Mouse (Mus musculus): ENCODE measurements around the gene Ipo11.

Ipo11 gene

DNA sequence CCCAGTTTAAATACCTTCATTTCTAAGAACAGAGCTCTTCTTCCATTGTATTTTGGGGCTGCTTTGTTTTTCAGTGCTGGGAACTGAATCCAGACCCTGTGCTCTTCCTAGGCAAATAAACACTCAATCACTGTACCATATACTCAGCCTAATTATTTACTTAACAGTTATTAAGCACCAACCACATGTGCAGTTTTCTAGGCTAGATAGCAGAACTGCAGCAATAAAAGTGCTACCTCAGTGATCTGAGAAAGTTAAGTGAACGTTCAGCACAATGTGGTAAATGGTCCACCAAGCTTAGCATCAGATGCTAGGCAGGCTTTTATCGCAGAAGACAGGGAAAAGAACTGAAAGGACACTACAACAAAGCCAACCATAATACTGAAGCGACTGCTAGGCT, 32.1 kb downstream of the Ipo11 start:
- DNase-seq (ENCODE audit: low spot score) = no peak

DNA sequence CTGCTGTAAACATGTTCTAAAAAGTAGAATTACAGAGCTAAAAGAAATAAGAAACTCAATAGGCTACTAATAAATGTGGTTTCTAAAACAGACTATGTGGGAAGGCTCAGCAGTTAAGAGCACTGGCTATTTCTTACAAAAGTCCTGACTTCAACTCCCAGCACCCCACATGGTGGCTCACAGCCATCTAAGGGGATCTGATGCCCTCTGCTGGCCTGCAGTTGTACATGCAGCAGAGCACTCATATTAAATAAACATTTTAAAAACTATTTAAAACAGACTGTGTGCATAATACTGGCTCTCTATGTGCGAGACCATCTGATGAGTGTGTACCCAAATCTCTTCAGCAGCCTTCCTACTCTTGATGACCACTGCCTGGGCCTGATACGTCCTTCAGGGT, 42.5 kb downstream of the Ipo11 start:
- no peak for DNase-seq (ENCODE audit: low spot score)

DNA sequence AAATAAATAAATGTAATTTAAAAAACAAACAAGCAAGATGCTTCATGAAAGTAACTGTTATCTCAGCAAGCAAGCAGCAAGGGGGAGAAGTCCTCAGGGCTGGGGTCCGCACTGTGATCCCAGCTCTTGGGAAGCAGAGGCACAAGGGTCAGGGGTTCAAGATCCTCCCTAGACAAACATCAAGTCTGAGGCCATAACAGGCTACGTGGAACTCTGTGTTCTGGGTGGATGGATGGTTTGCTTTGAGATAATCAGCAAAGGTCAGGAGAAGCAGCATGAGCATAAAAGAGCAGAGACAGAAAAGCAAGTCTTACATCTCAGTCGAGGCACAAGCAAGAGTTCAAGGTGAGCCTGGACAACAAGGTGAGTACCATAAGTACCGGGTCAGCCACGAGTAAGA, 43.1 kb downstream of the Ipo11 start:
- DNase-seq (ENCODE audit: low spot score) = no peak

DNA sequence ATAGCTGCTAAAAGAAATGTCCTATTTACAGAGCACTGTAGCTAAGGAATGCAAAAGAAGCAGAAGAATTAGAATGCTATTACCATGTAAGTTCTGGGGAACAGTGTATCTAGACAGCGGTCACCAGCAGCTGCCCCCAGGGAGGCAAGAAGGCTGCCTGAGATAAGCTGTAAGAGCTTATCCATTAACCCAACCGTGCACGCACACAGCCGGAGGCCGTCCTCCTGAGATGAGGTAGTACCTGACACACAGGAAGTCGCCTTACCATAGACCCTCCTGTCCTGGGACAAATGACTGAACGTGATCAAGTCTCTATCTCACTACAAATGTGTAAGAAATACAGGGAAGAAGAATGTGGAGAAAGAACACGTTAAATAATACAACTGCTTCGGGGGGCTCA, 43.6 kb downstream of the Ipo11 start:
- no peak for DNase-seq (ENCODE audit: low spot score)

DNA sequence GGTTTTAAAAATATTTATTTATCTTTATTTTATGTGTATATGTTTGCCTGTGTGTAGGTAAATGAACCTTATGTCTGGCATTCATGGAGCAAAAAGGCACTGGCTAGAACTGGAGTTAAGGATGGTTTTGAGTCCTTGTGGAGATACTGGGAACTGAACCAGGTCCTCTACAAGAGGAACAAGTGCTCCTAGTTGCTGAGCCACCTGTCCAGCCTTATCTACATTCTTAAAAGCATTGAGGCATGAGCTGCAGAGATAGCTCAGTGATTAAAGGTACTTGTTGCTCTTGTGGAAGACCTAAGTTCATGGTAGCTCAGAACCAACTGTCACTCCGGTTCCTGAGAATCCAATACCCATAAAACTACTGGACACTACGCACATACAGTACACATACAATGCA, 49.4 kb downstream of the Ipo11 start:
- DNase-seq (ENCODE audit: low spot score) = no peak

DNA sequence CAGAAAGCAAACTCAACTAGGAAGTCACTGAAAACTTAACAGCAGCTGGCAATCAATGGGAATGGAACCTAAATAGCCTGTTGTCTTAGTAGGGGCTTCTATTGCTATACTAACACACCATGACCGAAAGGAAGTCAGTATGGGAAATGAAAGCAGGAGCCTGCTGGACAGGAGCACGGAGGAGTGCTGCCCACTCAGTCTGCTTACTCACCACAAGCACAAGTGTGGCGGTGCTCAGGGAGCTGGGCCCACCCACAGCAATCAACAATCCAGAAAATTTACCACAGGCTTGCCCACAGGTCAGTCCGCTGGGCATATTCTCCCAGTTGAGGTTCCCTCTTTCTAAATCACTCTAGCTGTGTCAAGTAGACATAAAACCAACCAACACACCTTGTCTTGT, 52.5 kb downstream of the Ipo11 start:
- no peak for DNase-seq (ENCODE audit: low spot score)

DNA sequence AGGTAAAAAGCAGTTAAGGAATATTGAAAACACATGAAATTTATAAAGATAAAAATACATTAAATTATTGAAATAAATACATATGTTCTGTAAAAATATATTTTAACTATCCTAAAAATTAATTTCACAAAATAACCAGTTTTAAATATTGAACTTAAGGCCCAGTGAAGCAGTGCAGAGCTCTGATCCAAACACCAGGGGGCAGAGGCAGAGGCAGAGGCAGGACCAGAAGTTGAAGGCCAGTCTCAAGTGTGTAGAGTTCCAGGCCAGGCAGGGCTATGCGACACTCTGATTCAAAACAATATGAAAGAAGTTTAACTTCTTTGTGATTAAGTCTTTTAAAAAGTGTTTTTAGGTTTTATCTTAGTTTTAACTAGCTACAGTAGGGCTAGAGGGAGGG, 60.5 kb downstream of the Ipo11 start:
- no peak for DNase-seq (ENCODE audit: low spot score)

DNA sequence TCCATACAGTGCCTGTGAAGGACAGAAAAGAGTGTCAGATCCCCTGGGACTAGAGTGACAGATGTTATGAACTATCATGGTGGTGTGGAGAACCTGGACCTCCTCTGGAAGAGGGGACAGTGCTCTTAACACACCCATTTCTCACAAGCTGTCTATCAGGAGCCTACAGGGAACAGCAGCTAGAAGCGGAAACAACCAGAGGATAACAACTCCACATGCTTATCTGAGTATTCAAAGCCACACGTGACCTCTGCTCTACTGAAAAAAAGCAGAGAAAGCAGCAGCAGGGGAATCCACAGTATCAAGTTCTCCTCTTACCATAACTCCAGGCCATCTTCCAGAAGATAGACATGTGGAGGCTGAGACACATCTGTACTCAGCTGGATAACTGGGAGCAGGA, 71.2 kb downstream of the Ipo11 start:
- no peak for DNase-seq (ENCODE audit: low spot score)

DNA sequence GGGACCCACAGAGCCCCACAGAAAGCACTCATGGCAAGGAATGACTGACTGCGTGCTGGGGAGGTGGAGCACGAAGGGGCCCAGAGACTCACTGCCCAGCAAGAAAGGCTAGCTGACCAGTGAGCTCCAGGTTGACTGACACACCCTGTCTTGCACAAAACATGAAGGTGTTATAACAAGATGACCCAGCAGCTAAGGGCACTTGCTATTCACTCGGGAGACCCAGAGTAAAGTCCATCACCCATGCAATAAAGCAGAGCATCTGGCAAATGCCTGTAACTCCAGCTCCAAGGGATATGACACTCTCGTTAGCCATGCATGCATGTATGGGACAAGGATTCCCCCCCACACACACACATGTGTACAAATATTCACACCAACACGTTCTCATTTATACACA, 78.0 kb downstream of the Ipo11 start:
- DNase-seq (ENCODE audit: low spot score) = no peak

DNA sequence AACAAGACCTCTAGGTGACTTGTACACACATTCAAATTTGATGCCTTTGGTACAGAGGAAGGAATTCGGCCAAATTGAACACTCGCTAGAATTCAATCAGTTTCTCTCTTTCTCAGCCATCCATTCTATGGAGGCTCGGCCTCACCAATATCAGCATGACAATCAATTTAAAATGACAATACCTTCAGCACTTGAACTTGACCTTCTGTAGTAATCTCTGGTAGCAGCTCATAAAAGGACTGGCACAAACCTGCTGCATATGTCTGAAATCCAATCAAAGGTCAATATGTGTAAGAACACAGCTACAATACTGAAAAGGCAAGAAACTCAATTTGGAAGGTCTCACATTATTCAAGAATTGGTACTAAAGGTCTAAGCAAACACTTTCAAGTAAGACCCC, 80.2 kb downstream of the Ipo11 start:
- no peak for DNase-seq (ENCODE audit: low spot score)

DNA sequence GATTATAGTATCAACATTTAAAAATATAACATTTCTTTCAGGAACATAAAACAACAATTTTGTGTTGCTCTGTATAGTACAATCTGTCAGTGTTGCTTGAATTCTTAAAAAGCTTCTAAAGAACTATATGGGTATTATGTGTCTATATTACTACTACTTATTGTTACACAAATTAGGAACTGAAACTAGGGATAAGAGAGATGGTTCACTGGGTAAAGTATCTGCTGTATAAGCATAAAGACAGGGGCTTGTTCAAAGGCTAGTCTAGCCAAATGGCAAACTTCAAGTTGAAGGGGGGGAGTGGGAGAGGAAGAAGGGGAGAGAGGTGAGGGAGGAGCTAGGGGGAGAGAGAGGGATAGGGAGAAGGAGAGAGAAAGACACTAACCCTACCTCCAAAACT, 89.2 kb downstream of the Ipo11 start:
- DNase-seq (ENCODE audit: low spot score) = no peak

DNA sequence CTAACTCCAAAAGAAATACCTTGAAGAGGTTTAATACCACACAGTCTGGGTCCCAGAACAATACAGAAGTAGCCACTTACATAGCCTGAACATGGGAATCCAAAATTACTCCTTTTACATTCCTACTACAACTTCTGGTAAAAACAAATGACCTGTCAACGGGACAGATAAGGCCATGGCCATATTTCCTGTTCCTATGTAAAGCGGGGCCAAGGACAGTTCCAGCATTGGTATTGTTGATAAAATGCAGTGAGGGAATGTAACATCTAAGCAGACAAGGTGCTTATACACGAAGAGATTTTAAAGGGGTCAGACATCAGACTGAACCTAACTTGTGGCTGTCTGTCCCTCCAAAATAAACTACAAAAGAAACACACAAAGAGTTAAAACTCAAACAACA, 91.8 kb downstream of the Ipo11 start:
- no peak for DNase-seq (ENCODE audit: low spot score)

DNA sequence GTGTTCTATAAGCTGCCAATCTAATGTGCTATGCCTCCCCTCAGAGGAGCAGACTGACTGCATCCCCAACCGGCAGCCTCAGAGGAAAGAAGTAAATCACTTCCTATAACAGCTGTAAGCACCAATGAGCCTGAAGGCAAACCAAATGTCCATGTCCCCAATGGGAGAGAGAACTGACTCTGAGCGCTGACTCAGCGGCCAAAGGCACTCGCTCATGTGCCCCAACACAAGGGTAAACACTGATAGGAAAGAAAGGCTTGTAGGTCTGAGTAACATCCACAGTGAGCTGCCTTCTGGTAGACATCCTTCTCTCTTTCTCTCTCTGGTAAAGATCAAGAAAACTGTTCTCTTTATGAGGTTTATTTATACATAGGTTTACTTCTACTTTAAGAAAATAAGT, 94.2 kb downstream of the Ipo11 start:
- no peak for DNase-seq (ENCODE audit: low spot score)

DNA sequence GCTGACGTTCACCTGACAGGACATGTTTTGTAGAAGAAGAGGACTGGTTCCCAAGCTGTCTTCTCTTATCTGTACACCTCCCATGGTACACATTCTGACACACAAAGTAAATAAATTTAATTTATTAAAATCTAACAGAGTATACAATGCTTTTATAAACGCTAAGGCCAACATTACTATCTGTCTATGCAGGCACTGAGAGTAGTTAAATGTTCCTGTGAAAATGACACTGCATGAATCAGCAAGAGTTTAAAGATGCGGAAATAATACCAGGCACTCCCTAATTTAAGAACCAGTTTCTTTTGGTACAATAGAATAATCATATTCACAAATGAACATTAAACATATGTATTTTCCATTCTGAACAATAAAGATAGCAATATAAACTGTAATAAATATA, 98.0 kb downstream of the Ipo11 start:
- DNase-seq (ENCODE audit: low spot score) = no peak

DNA sequence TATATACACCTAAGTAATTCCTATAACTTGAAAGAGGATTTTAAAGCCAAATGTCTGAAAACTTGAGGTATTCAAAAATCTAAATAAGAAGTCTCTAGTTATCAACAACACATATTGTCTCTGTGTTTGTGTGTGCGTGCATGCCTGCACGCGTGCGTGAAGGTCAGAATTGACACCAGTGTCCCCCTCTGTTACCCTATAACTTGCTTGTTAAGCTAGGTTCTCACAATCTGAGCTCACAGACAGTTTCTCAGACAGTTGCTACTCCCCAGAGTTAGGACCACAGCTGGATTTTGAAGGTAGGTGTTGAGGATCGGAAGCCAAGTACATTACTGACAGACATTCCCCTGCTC, 100.3 kb downstream of the Ipo11 start:
- DNase-seq (ENCODE audit: low spot score) = no peak

DNA sequence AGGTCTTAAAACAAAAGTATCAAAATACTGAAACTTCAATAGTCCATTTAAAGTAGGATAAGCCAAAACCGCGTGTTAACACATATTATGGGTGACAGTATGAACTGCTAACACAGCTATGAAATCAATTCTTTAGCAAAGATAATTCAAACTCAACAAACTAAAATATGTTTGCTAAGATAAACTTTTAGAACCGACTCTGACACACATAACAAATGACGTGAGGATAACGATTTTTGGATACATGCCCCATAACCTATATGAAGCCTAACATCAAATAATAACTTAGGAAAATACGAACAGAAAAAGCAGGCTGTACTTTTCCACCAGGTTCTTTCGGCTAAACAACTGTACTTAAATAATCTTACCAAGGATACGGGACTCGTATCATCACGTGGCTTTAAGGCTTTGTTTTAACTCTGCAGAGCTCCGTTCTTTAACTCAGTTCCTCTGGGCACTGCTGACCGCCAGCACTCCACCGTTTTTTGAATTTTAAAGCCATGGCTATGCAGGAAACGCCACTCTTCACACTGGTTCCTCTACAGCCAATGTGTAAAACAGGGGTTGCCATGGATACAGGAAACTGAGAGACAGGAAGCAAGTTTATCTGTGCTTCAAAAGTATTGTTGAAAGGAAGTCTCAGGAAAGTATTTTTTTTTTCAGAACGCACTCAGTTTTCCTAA, 100.8 kb downstream of the Ipo11 start:
- DNase-seq (ENCODE audit: low spot score) = no peak

DNA sequence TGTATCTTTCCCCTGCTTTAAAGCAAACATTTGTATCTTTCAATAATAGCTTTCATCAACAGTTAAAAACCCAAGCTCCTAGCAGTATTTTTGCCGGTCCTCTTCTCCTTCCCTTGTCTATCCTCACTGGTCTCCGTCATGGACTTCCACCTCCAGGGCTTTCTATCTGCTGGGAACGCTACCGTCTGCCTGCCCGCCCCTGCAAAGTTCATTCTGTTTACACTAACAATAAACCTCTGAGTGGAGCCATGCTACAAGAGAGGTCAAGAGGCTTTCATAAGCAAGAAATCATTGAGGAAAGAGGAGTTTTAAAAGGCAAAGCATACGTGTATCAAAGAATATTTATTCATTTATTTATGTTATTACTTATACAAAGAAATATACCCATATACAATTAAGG, 106.7 kb downstream of the Ipo11 start:
- no peak for DNase-seq (ENCODE audit: low spot score)

DNA sequence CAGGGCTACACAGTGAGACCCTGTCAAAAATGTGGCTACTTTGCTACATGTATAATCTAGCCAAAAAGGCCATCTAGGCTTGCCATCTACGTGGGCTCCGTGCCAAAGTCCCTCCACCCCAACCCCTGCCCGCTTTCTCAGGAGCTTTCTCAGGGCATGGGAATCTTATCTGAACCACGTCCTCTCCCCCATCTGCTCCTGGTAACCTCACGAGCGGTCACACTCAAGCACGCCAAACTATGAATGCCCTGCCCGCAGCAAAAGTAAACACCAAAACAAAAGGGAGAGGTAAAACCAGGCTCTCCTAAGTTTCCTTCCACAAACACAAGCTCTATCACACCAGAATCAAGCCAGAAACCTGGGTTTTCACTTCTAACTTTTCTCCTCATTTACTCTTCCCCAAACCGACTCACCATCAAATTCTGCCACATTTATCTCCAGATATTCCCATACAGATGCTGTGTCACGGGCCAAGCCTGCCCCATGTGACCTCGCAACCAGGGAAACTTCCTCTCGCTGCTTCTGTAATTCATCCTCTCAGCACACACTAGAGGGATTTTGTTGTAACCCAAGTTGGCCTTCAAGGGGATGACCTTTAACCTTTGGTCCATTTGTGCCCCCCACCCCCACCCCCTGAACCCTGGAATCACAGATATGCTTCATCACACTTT, 107.3 kb downstream of the Ipo11 start:
- no peak for DNase-seq (ENCODE audit: low spot score)

DNA sequence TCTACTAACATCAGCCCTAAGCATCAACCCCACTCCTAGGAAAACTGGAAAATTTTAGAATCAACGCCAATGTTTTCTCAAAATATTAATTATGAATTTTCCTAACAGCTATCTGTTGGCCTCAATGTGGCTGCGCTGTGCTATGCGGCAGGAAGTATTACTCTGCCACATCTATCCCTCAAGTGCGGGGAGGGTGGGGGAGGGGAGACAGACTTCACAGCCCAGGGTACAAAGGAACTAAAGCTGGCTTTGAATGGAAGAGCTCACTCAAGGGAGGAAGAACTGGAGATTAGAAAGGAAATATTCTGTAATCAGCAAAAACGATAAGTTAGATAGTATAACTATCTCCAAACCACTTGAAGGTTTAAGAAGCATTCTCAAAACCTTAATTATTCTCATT, 111.1 kb downstream of the Ipo11 start:
- DNase-seq (ENCODE audit: low spot score) = no peak

DNA sequence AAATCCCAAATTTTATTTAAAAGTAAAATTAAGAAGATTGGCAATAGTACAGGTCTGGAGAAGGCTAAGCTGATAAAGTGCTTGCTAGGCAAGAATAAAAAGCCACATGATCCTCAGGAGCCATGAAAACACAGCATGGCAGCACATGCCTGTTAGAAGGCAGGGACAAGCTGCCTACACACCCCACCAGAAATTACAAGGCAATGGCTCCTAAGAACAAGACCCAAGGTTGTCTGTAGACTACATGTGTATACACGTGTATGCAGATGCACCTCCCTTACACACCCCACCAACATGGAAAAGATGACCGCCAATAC, 112.9 kb downstream of the Ipo11 start:
- no peak for DNase-seq (ENCODE audit: low spot score)

DNA sequence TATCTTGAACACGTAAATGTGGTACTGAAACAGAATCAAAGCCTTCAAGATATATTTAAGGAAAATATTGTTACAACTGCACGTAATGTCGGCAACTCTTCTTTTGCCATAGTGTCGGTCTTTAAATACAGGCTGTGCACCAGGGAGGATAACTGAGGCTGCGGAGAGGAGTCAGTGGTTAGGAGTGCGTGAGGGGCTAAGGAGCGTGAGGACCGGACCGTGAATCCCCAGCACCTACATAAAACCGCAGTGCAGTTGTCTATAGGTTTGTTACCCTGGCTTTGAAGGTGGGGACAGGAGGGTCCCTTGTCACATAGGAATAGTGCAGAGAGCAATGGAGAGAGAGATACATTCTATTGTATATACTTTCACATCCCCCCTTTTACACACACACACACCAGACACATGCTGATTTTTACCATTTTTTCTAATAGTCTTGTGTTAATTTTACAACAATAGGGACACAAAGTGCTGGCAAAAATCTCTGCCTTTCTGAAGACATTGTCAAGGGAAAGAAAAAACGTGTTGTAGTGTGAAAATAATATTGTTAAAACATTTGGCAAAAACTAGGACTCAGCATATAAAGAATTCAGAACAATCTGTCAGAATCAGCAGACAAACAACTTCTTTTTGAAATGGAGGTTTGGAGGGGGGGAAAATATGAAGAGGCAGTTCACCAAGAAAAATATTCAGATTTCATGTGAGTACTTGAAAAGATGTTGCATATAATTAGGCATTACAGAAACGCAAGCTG, 113.5 kb downstream of the Ipo11 start:
- no peak for DNase-seq (ENCODE audit: low spot score)

DNA sequence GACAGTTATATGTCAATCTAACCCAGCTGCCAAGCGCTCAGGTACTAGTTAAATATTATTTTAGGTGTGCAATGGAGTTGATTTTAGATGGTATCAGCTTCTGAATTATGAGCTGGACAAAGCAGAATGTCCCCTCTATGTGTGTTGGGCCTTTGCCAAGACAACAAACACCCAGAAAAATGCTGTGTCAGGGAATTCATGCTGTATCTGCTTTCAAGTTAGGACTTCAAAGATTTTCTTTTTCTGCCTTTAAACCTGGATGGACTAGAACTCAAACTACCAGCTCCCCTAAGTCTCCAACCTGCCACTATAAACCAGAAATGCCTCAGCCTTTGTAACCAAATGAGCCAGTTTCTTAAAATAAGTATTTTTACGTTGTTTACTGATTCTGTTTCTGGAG, 116.6 kb downstream of the Ipo11 start:
- no peak for DNase-seq (ENCODE audit: low spot score)

DNA sequence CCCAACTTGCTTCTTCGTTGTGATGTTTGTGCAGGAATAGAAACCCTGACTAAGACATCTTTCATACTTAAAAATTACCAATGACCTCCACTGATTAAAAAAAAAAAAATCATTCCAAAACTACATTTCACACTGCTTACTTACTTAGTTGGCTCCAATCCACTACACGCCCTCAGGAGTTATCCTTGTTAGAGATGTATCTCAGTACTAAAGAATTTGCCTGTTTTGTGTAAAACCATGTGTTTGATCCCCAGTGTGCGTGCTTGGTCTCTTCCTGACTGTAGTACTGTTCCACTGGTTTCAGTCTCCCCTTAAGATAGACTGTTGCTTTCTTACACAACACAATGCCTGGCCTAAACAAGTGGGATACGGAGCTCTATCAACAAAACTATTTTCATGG, 117.0 kb downstream of the Ipo11 start:
- DNase-seq (ENCODE audit: low spot score) = no peak

DNA sequence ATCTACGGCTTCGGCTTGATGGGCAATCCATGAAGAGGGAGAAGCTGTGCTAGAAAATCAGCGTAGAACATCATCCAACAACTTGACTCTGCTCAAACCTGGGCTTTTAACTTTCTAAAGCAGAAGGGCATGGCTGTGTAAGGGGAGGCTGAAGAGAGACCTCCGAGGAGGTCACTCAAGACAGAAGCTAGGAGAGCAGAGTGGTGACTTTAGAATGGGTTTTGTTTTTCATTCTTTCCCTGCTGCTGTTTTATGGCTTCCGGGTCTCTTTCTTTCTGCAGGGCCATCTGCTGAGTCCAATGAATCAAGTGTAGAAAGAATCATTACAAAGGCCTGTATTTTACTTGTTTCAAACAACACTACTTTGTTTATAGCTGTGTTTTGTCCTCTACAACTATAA, 119.7 kb downstream of the Ipo11 start:
- no peak for DNase-seq (ENCODE audit: low spot score)

Data from layer of hippocampus, adult 11-12 months (tissue).